ENCODE assay signal across 10 mouse cellular contexts in genomic region chr12:108613081-108613480, GRCm38 (mm10). TPM values are rescaled to one million over a fixed set of nuclear protein-coding genes. Genes with fewer than 3 reads are reported as not detected.
DNase-seq lines count a peak whose midpoint lies in the region; ATAC-seq and TF ChIP-seq lines count a peak whose summit lies in the region.
"Had no signal": no experiment of that assay in that cellular context is flagged by ENCODE, and none has a peak within 500 bp of the region (broad histone marks: within the 10 kb centered on the region; RNA-seq: fewer than 3 reads in every experiment).

No protein-coding gene starts in this region.

- no peak overlapping the region for H3K9ac ChIP-seq in midbrain, embryonic 14.5 days (replicated peaks; ENCODE audit: low read length)
- no peak overlapping the region for H3K9ac ChIP-seq in midbrain, embryonic 11.5 days (ENCODE audit: low read length)
- H3K9ac ChIP-seq in liver, postnatal 0 days (replicated peaks) = no peak overlapping the region
- H3K9ac ChIP-seq: embryonic facial prominence, embryonic 12.5 days had no signal

- peak; percentile 37 for DNase-seq in midbrain, embryonic 14.5 days
- no peak for DNase-seq in midbrain, embryonic 11.5 days (ENCODE audit: low spot score, missing footprints)
- DNase-seq in brain, adult 2 months (ENCODE audit: low read depth, low spot score) = peak; percentile 78
- peak; percentile 23 for DNase-seq in fibroblast of lung, adult 2 months (ENCODE audit: low read depth)
- DNase-seq in kidney, adult 2 months = peak; percentile 87
- peak; percentile 77 for DNase-seq in liver, postnatal 0 days
- peak; percentile 55 to 68 for DNase-seq in right cerebral cortex, adult 2 months (ENCODE audit: low spot score in 2 of 2)
- peak; percentile 81 for DNase-seq in urinary bladder, postnatal 14 days (ENCODE audit: low spot score)

- TF ChIP-seq POLR2A in kidney, adult 2 months (IDR thresholded peaks at IDR 0.05; ENCODE audit: low read depth, low read length) = no peak

- no peak for ATAC-seq in midbrain, embryonic 14.5 days (ENCODE audit: low FRiP score, low TSS enrichment)
- ATAC-seq in midbrain, embryonic 11.5 days (ENCODE audit: low FRiP score) = no peak
- peak; percentile 64 for ATAC-seq in liver, postnatal 0 days

- TF ChIP-seq EP300 in liver, postnatal 0 days (IDR thresholded peaks at IDR 0.05; ENCODE audit: low read depth) = no peak

- peak; percentile 94 for TF ChIP-seq CTCF in kidney, adult 2 months (conservative IDR thresholded peaks at IDR 0.05; ENCODE audit: insufficient read depth, insufficient read length, low read depth, low read length)
- peak; percentile 88 for TF ChIP-seq CTCF in liver, postnatal 0 days (IDR thresholded peaks at IDR 0.05; ENCODE audit: low read depth)

- no peaks in the 10 kb centered on the region for H3K9me3 ChIP-seq in midbrain, embryonic 14.5 days (ENCODE audit: control insufficient read depth, low read length)
- H3K9me3 ChIP-seq in midbrain, embryonic 11.5 days (ENCODE audit: control insufficient read depth, low read length) = no peaks in the 10 kb centered on the region
- H3K9me3 ChIP-seq in liver, postnatal 0 days (ENCODE audit: low read length) = no peaks in the 10 kb centered on the region
- H3K9me3 ChIP-seq: embryonic facial prominence, embryonic 12.5 days had no signal

- no peak overlapping the region for H3K27ac ChIP-seq in midbrain, embryonic 14.5 days (replicated peaks; ENCODE audit: low read depth, low read length)
- H3K27ac ChIP-seq in midbrain, embryonic 11.5 days (ENCODE audit: low read depth, low read length) = no peak overlapping the region
- no peak overlapping the region for H3K27ac ChIP-seq in kidney, adult 2 months (ENCODE audit: insufficient read depth, low read depth, low read length)
- no peak overlapping the region for H3K27ac ChIP-seq in liver, postnatal 0 days (ENCODE audit: low read depth)
- H3K27ac ChIP-seq: embryonic facial prominence, embryonic 12.5 days; macrophage had no signal

- H3K36me3 ChIP-seq in midbrain, embryonic 14.5 days (ENCODE audit: control insufficient read depth, insufficient read depth, low read length) = no peaks in the 10 kb centered on the region
- H3K36me3 ChIP-seq in midbrain, embryonic 11.5 days (ENCODE audit: control insufficient read depth, insufficient read depth, low read length) = no peaks in the 10 kb centered on the region
- H3K36me3 ChIP-seq in kidney, adult 2 months (ENCODE audit: control insufficient read depth, insufficient read depth, low read length) = no peaks in the 10 kb centered on the region
- no peaks in the 10 kb centered on the region for H3K36me3 ChIP-seq in liver, postnatal 0 days (replicated peaks; ENCODE audit: insufficient read depth, low read length)

- 58% methylated on average over 3 of the region's 3 CpGs for WGBS in midbrain, embryonic 14.5 days
- 53% methylated on average over 3 of the region's 3 CpGs for WGBS in midbrain, embryonic 11.5 days
- WGBS in kidney, adult 2 months = 24% methylated on average over 3 of the region's 3 CpGs
- 27% methylated on average over 3 of the region's 3 CpGs for WGBS in liver, postnatal 0 days (ENCODE audit: insufficient replicate concordance)

- 0 out of 2 replicates have a peak, but pooled peaks cover 4% of the 10 kb centered on the region for H3K4me1 ChIP-seq in midbrain, embryonic 14.5 days (ENCODE audit: control insufficient read depth, insufficient read depth, low read length)
- H3K4me1 ChIP-seq in midbrain, embryonic 11.5 days (ENCODE audit: control insufficient read depth, insufficient read depth, low read length) = no peaks in the 10 kb centered on the region
- no peaks in the 10 kb centered on the region for H3K4me1 ChIP-seq in kidney, adult 2 months (ENCODE audit: control insufficient read depth, insufficient read depth, low read length)
- H3K4me1 ChIP-seq in liver, postnatal 0 days (ENCODE audit: insufficient read depth) = no peaks in the 10 kb centered on the region

- H3K4me3 ChIP-seq in midbrain, embryonic 14.5 days (replicated peaks; ENCODE audit: low read depth, low read length) = no peak overlapping the region
- H3K4me3 ChIP-seq in midbrain, embryonic 11.5 days (ENCODE audit: low read depth, low read length) = no peak overlapping the region
- H3K4me3 ChIP-seq in kidney, adult 2 months (ENCODE audit: insufficient read depth, low read depth, low read length) = no peak overlapping the region
- H3K4me3 ChIP-seq in liver, postnatal 0 days (ENCODE audit: low read depth, low read length) = no peak overlapping the region
- H3K4me3 ChIP-seq: embryonic facial prominence, embryonic 12.5 days had no signal

- H3K27me3 ChIP-seq in midbrain, embryonic 14.5 days (ENCODE audit: control insufficient read depth, insufficient read depth, low read length) = no peaks in the 10 kb centered on the region
- no peaks in the 10 kb centered on the region for H3K27me3 ChIP-seq in midbrain, embryonic 11.5 days (ENCODE audit: control insufficient read depth, insufficient read depth, low read length)
- H3K27me3 ChIP-seq in kidney, adult 2 months (replicated peaks; ENCODE audit: control insufficient read depth, insufficient read depth, low read length) = no peaks in the 10 kb centered on the region
- H3K27me3 ChIP-seq in liver, postnatal 0 days (ENCODE audit: insufficient read depth, low read length) = no peaks in the 10 kb centered on the region
- H3K27me3 ChIP-seq: embryonic facial prominence, embryonic 12.5 days had no signal

- H3K4me2 ChIP-seq in midbrain, embryonic 14.5 days (ENCODE audit: low read length) = no peak overlapping the region
- H3K4me2 ChIP-seq in midbrain, embryonic 11.5 days = no peak overlapping the region
- H3K4me2 ChIP-seq in liver, postnatal 0 days (ENCODE audit: low read depth, low read length) = no peak overlapping the region
- H3K4me2 ChIP-seq: embryonic facial prominence, embryonic 12.5 days had no signal

RNA-seq across cellular contexts. Expression of gene Evl, which starts 58.6 kb away (rescaled TPM):
- polyA plus RNA-seq in midbrain, embryonic 14.5 days (2014; fragmentation: Nextera tagmentation; extraction: Ambion mirVana) = 280 and 314 TPM in 2 replicates
- polyA plus RNA-seq in midbrain, embryonic 11.5 days (2014; fragmentation: Nextera tagmentation; extraction: Ambion mirVana) = 102 and 119 TPM in 2 replicates
- 19.1 and 33.3 TPM in 2 replicates for polyA plus RNA-seq in kidney, adult 2 months (2012; rRNA removed)
- polyA plus RNA-seq in liver, postnatal 0 days (2015; fragmentation: Nextera tagmentation; extraction: Ambion mirVana) = 14.3 and 16.5 TPM in 2 replicates
